Mouse (Mus musculus) MEL (cell line): ENCODE data around the gene Gpr21. TPM values are rescaled to one million over a fixed set of nuclear protein-coding genes. Genes with fewer than 3 reads are reported as not detected.
"Not testable (repeated sequence)": the region's sequence is repeated elsewhere in the genome, so short reads cannot be mapped to it uniquely, and the experiment has no call there.

Experiments
- DNase-seq: peaks from one replicate; pipeline ENCODE4 v3.0.0; 2011; ENCODE audit warnings: low read depth, low spot score
- H3K27ac ChIP-seq: 2 replicates; pipeline ENCODE4 v1.5.1; 2012; ENCODE audit warnings: low read depth, mild to moderate bottlenecking, control low read depth, low read length, moderate library complexity; ENCODE audit not compliant: control insufficient read depth
- H3K27me3 ChIP-seq, 2 experiments: fragments of 150-350 bp in 1 of 2; sonication (generic) in 1 of 2; 2 replicates each; pipeline ENCODE4 v1.6.1; 2012; ENCODE audit warnings: low read length in 2 of 2, mild to moderate bottlenecking in 2 of 2, improper control_type of control experiment in 1 of 2, moderate library complexity in 1 of 2; ENCODE audit not compliant: insufficient read depth in 2 of 2, control insufficient read depth in 1 of 2
- H3K36me3 ChIP-seq, 2 experiments: 2 replicates each; pipeline ENCODE4 v1.6.1; 2012 to 2014; ENCODE audit warnings: low read length in 2 of 2, improper control_type of control experiment in 1 of 2, inconsistent platforms in 1 of 2, mild to moderate bottlenecking in 1 of 2; ENCODE audit not compliant: insufficient read depth in 2 of 2, control insufficient read depth in 1 of 2
- H3K4me1 ChIP-seq, 2 experiments: fragments of 150-350 bp in 1 of 2; sonication (generic) in 1 of 2; 2 replicates each; pipeline ENCODE4 v1.6.1; 2012; ENCODE audit warnings: low read length in 2 of 2, improper control_type of control experiment in 1 of 2, mild to moderate bottlenecking in 1 of 2; ENCODE audit not compliant: insufficient read depth in 2 of 2, control insufficient read depth in 1 of 2
- H3K4me3 ChIP-seq, 2 experiments: fragments of 150-350 bp in 1 of 2; sonication (generic) in 1 of 2; 2 replicates each; pipeline ENCODE4 v1.5.1; 2012; ENCODE audit warnings: low read depth in 2 of 2, low read length in 2 of 2, mild to moderate bottlenecking in 2 of 2, moderate library complexity in 2 of 2, control low read depth in 1 of 2, improper control_type of control experiment in 1 of 2; ENCODE audit not compliant: control insufficient read depth in 1 of 2, insufficient read depth in 1 of 2
- H3K79me2 ChIP-seq: 2 replicates; pipeline ENCODE4 v1.6.1; 2012; ENCODE audit warnings: mild to moderate bottlenecking, low read length, moderate library complexity; ENCODE audit not compliant: control insufficient read depth, poor library complexity, insufficient read depth
- H3K9ac ChIP-seq: 2 replicates; pipeline ENCODE4 v1.6.1; 2012; ENCODE audit warnings: low read depth, mild to moderate bottlenecking, control low read depth, low read length, moderate library complexity; ENCODE audit not compliant: control insufficient read depth, poor library complexity, severe bottlenecking
- H3K9me3 ChIP-seq: fragments of 150-350 bp; sonication (generic); replicated peaks from 2 replicates; pipeline ENCODE4 v1.6.1; 2012; ENCODE audit warnings: mild to moderate bottlenecking, low read length, improper control_type of control experiment, moderate library complexity; ENCODE audit not compliant: insufficient read depth
- CHD1 ChIP-seq: IDR thresholded peaks from 2 replicates; pipeline ENCODE4 v1.6.1; 2012; ENCODE audit warnings: low read depth, mild to moderate bottlenecking, inconsistent platforms, low read length, improper control_type of control experiment
- CTCF ChIP-seq, 3 experiments: IDR thresholded peaks in 2 of 3; conservative IDR thresholded peaks in 1 of 3; 2 replicates each; pipeline ENCODE4 v1.5.1; 2011 to 2012; ENCODE audit warnings: low read length in 3 of 3, low read depth in 2 of 3, mild to moderate bottlenecking in 2 of 3, improper control_type of control experiment in 1 of 3, inconsistent platforms in 1 of 3, mixed read lengths in 1 of 3, moderate library complexity in 1 of 3; ENCODE audit not compliant: control insufficient read depth in 1 of 3, insufficient read depth in 1 of 3, poor library complexity in 1 of 3, severe bottlenecking in 1 of 3
- E2F4 ChIP-seq: IDR thresholded peaks from 2 replicates; pipeline ENCODE4 v1.6.1; 2011; ENCODE audit warnings: low read depth, low read length, improper control_type of control experiment, borderline replicate concordance
- EP300 ChIP-seq, 2 experiments: IDR thresholded peaks; 2 replicates each; pipeline ENCODE4 v1.6.1; 2011; ENCODE audit warnings: improper control_type of control experiment in 2 of 2, low read length in 2 of 2, low read depth in 1 of 2, mild to moderate bottlenecking in 1 of 2
- HCFC1 ChIP-seq: IDR thresholded peaks from 2 replicates; pipeline ENCODE4 v1.6.1; 2012; ENCODE audit warnings: low read depth, mild to moderate bottlenecking, inconsistent platforms, low read length, improper control_type of control experiment, moderate library complexity
- KAT2A ChIP-seq: conservative IDR thresholded peaks from 2 replicates; pipeline ENCODE4 v1.6.1; 2012; ENCODE audit warnings: low read depth, low read length, improper control_type of control experiment, inconsistent platforms
- MAX ChIP-seq: IDR thresholded peaks from 2 replicates; pipeline ENCODE4 v1.6.1; 2011; ENCODE audit warnings: low read length, improper control_type of control experiment
- MEF2A ChIP-seq: IDR thresholded peaks from 2 replicates; pipeline ENCODE4 v1.6.1; 2014; ENCODE audit warnings: low read depth, mild to moderate bottlenecking, inconsistent platforms, low read length, improper control_type of control experiment; ENCODE audit not compliant: poor library complexity, insufficient replicate concordance, severe bottlenecking; ENCODE audit errors: extremely low read depth
- POLR2A ChIP-seq, 2 experiments: IDR thresholded peaks; 2 replicates each; pipeline ENCODE4 v1.6.1; 2011 to 2012; ENCODE audit warnings: low read length in 2 of 2, mild to moderate bottlenecking in 2 of 2, control low read depth in 1 of 2, improper control_type of control experiment in 1 of 2, low read depth in 1 of 2, moderate library complexity in 1 of 2; ENCODE audit not compliant: control insufficient read depth in 1 of 2, insufficient read depth in 1 of 2, poor library complexity in 1 of 2
- POLR2AphosphoS2 ChIP-seq: IDR thresholded peaks from 2 replicates; pipeline ENCODE4 v1.6.1; 2011; ENCODE audit warnings: low read length, improper control_type of control experiment
- RCOR1 ChIP-seq: IDR thresholded peaks from 2 replicates; pipeline ENCODE4 v1.6.1; 2012; ENCODE audit warnings: low read depth, mild to moderate bottlenecking, inconsistent platforms, low read length, improper control_type of control experiment
- TAL1 ChIP-seq: IDR thresholded peaks from 2 replicates; pipeline ENCODE4 v1.6.1; 2012; ENCODE audit warnings: mild to moderate bottlenecking, inconsistent platforms, low read length, moderate library complexity, mixed read lengths
- USF2 ChIP-seq, 2 experiments: IDR thresholded peaks; 2 replicates each; pipeline ENCODE4 v1.6.1; 2011 to 2012; ENCODE audit warnings: improper control_type of control experiment in 2 of 2, low read length in 2 of 2, borderline replicate concordance in 1 of 2, inconsistent platforms in 1 of 2, low read depth in 1 of 2, mild to moderate bottlenecking in 1 of 2; ENCODE audit not compliant: insufficient read depth in 1 of 2
- ZKSCAN1 ChIP-seq: IDR thresholded peaks from 2 replicates; pipeline ENCODE4 v1.6.1; 2012; ENCODE audit warnings: low read depth, mild to moderate bottlenecking, inconsistent platforms, low read length, improper control_type of control experiment, moderate library complexity
- ZNF384 ChIP-seq: IDR thresholded peaks from 2 replicates; pipeline ENCODE4 v1.6.1; 2012; ENCODE audit warnings: low read depth, mild to moderate bottlenecking, inconsistent platforms, low read length, improper control_type of control experiment
- polyA plus RNA-seq, 2 experiments: library from polyadenylated mRNA; stranded (reverse) in 1 of 2; unstranded in 1 of 2; fragments of >175 nt in 1 of 2; fragments of >200 nt in 1 of 2; gene quantifications; 2 replicates each; pipeline versions ENCODE4 v1.2.1 to v1.2.4; 2012; ENCODE audit warnings: low replicate concordance in 2 of 2, low read depth in 1 of 2; ENCODE audit not compliant: insufficient read length in 2 of 2, insufficient read depth in 1 of 2, missing spikeins in 1 of 2
- total RNA-seq: library from RNA; depleted of rRNA; stranded (reverse); fragments of 300-350 nt; gene quantifications from 2 replicates; pipeline ENCODE4 v1.2.3, GENCODE M21; 2012

Gpr21 gene
- total and polyA plus RNA-seq, 3 experiments: 0.01 to 0.23 TPM; not detected in 1

DNA sequence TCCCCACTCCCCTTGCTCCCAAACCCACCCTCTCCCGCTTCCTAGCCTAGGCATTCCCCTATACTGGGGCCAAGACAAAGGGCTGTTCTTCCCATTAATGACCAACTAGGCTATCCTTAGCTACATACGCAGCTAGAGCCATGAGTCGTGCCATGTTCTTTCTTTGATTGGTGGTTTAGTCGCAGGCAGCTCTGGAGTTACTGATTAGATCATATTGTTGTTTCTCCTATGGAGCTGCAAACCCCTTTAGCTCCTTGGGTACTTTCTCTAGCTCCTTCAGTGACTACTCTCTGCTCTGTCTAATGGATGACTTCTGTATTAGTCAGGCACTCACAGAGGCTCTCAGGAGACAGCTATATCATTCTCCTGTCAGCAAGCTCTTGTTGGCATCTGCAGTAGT is 18.8 kb upstream of the Gpr21 start:
- H3K79me2 ChIP-seq: no peaks in the 10 kb centered on the region
- no peaks in the 10 kb centered on the region for H3K27me3 ChIP-seq
- H3K4me1 ChIP-seq: no peaks in the 10 kb centered on the region
- H3K4me3 ChIP-seq: no peak overlapping the region
- no peak overlapping the region for H3K27ac ChIP-seq
- H3K9ac ChIP-seq: no peak overlapping the region
- DNase-seq: no peak
- TF ChIP-seq MEF2A (no peak), CTCF (IDR thresholded peaks at IDR 0.05 in 2 of 3, conservative IDR thresholded peaks at IDR 0.05 in 1 of 3; ENCODE audit: control insufficient read depth in 1 of 3, insufficient read depth in 1 of 3, low read depth in 2 of 3, low read length in 3 of 3, poor library complexity in 1 of 3, severe bottlenecking in 1 of 3) (no peak), E2F4 (no peak), ZKSCAN1 (no peak), RCOR1 (no peak), ZNF384 (no peak), POLR2A (IDR thresholded peaks at IDR 0.05; ENCODE audit: control insufficient read depth in 1 of 2, insufficient read depth in 1 of 2, low read depth in 1 of 2, low read length in 2 of 2, poor library complexity in 1 of 2) (no peak), TAL1 (no peak), MAX (no peak), HCFC1 (no peak), POLR2AphosphoS2 (no peak), USF2 (IDR thresholded peaks at IDR 0.05; ENCODE audit: borderline replicate concordance in 1 of 2, insufficient read depth in 1 of 2, low read depth in 1 of 2, low read length in 2 of 2) (no peak), EP300 (IDR thresholded peaks at IDR 0.05; ENCODE audit: low read depth in 1 of 2, low read length in 2 of 2) (no peak), KAT2A (no peak), CHD1 (no peak)
- H3K9me3 ChIP-seq: no peaks in the 10 kb centered on the region
- peaks cover 0 to 10% of the 10 kb centered on the region in 2 experiments; a peak in 2 of 4 replicates for H3K36me3 ChIP-seq

DNA sequence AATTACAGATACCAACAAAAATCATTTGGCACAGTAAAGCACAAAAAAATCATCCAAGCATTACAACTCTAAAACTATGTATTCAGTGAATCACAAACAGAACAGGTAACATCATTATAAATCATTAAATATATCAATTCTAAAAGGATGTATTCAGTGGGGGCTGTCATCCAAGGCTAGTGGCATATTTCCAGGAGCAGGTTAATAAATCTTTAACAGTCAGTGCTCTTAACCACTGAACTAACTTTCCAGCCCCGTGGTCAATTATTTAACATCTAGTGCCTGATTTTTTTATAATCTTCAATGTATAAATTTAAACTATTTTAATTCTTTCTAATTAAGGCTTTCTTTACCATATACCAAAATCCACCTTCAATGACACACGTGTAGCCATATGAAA is 10.3 kb upstream of the Gpr21 start:
- H3K27me3 ChIP-seq, H3K9ac ChIP-seq, H3K36me3 ChIP-seq, H3K9me3 ChIP-seq, H3K27ac ChIP-seq, H3K4me3 ChIP-seq, DNase-seq, H3K79me2 ChIP-seq, H3K4me1 ChIP-seq: not testable (repeated sequence)
